Mouse (Mus musculus): ENCODE results near the gene Atp1b3.

GRCm38 (mm10) chr9:96394910-96395690, 30.9 kb upstream of the Atp1b3 start:
- TF ChIP-seq CTCF (IDR thresholded peaks at IDR 0.05; ENCODE audit: low read depth): no peak
- TF ChIP-seq EP300 (optimal IDR thresholded peaks at IDR 0.05): no peak

Measured in stomach, postnatal 0 days (tissue).